Mouse (Mus musculus): Measurements from ENCODE around the gene Lyl1. TPM values are rescaled to one million over a fixed set of nuclear protein-coding genes. Genes with fewer than 3 reads are reported as not detected.

Lyl1 gene
- polyA plus RNA-seq, 1 experiment from 2014 or later = 22.9 TPM

GRCm38 (mm10) chr8:84704356-84704755, 3.1 kb downstream of the Lyl1 start:
- peak overlapping the region; percentile 79 for H3K4me2 ChIP-seq
- peaks cover 66% of the 10 kb centered on the region for H3K27me3 ChIP-seq (ENCODE audit: control insufficient read depth, insufficient read depth, low read length)
- 2% methylated on average over 16 of the region's 16 CpGs for WGBS (ENCODE audit: insufficient replicate concordance)
- H3K9ac ChIP-seq (ENCODE audit: low read depth, low read length) = peak overlapping the region; percentile 72
- peak overlapping the region; percentile 51 for H3K4me3 ChIP-seq (ENCODE audit: low read depth, low read length)
- 0 out of 2 replicates have a peak, but pooled peaks have one; percentile 24 for ATAC-seq (replicated peaks; ENCODE audit: insufficient number of reproducible peaks, low FRiP score, low TSS enrichment)
- peak overlapping the region; percentile 91 for H3K27ac ChIP-seq (ENCODE audit: low read depth, low read length)
- H3K36me3 ChIP-seq (ENCODE audit: control insufficient read depth, insufficient read depth, low read length) = no peaks in the 10 kb centered on the region
- no peaks in the 10 kb centered on the region for H3K9me3 ChIP-seq (replicated peaks; ENCODE audit: control insufficient read depth, low read length)
- H3K4me1 ChIP-seq (ENCODE audit: control insufficient read depth, insufficient read depth, low read length) = peaks cover 57% of the 10 kb centered on the region

DNA sequence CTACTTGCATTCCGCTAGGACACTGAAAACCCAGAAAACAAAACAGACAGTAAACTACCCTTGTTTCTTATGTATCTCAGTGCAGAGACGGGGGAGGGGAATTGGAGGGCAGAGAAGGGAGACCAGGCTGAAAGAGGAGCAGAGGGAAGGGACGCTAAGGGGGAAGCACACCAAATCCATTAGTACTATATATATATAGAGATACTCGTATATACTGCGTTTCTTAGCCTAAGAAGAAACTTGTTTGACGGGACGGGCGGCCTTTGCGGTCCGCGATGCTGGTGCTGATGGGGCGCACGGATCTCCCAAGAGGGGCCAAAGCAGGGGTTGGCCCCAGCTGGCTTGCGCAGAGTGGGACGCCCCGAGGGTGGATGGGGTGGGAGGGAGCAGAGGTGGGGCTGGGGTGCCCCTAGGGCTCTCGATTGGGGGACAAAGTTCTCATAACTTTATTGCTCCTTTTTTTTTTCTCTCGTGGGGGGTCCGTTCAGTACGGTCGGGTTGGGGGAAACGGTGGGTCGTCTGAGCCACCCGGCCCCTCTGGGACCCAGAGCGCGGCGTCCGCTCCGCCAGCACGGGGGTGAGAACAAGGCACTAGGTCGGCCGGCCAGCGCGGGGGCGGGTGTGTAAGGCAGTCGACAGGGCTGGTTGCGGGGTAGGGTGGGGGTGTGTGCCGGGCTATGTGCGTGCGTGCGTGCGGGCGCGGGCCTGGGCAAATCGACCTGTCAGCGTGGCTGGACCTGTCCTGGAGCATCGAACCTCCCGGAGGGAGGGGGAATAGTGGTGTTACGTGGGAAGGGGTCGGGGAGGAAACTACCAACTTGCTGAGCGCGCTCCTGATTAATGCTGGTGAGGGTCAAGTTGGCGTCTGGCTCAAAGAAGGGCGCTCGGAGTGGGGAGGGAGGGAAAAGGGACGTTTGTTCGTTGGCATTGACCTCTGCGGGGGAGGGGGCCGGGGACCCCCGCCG, 3.9 kb downstream of the Lyl1 start:
- no peak for ATAC-seq (replicated peaks; ENCODE audit: insufficient number of reproducible peaks, low FRiP score, low TSS enrichment)
- WGBS (ENCODE audit: insufficient replicate concordance) = 2% methylated on average over 59 of the region's 61 CpGs
- Histone ChIP-seq H3K4me1 (ENCODE audit: control insufficient read depth, insufficient read depth, low read length) (peaks cover 56% of the 10 kb centered on the region), H3K4me2 (peak overlapping the region; percentile 79), H3K27me3 (ENCODE audit: control insufficient read depth, insufficient read depth, low read length) (peaks cover 66% of the 10 kb centered on the region), H3K9me3 (replicated peaks; ENCODE audit: control insufficient read depth, low read length) (no peaks in the 10 kb centered on the region), H3K4me3 (ENCODE audit: low read depth, low read length) (peak overlapping the region; percentile 51), H3K27ac (ENCODE audit: low read depth, low read length) (peak overlapping the region; percentile 91), H3K9ac (ENCODE audit: low read depth, low read length) (peak overlapping the region; percentile 74), H3K36me3 (ENCODE audit: control insufficient read depth, insufficient read depth, low read length) (no peaks in the 10 kb centered on the region)

GRCm38 (mm10) chr8:84705960-84706359, 4.7 kb downstream of the Lyl1 start:
- peaks cover 70% of the 10 kb centered on the region for H3K27me3 ChIP-seq (ENCODE audit: control insufficient read depth, insufficient read depth, low read length)
- ATAC-seq (replicated peaks; ENCODE audit: insufficient number of reproducible peaks, low FRiP score, low TSS enrichment) = no peak

DNA sequence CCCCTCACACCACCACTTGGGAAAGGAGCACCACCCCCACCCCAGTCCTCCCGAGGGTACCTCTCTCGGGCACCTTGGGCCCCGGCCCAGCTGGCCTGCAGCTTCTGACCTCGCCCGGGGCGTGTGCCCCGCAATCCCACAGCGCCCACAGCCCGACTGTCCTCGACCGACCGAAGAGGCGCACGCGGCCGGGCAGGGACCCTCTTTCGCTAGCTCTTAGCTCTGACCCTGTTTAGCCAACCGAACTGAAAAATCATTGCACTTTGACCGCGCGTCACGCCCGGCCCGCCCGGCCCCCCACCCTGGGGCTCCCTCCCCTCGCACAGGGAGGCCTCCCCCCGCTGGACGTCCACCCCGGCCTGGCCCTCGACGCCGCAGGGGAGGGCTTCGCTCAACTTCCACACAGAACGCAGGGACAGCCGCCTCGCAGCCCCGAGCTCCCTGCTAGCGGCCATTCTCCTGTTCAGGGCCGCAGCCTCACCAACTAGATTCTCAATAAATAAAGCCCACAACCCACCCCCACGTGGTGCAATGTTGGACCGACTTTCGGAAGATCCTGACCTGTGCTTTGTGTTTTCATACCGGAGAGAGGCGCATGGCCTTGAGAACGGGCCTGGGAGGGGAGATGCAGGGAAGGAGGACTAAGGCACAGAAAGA, 5.5 kb downstream of the Lyl1 start:
- Histone ChIP-seq H3K9me3 (replicated peaks; ENCODE audit: control insufficient read depth, low read length) (no peaks in the 10 kb centered on the region), H3K4me1 (ENCODE audit: control insufficient read depth, insufficient read depth, low read length) (peaks cover 50% of the 10 kb centered on the region), H3K9ac (ENCODE audit: low read depth, low read length) (peak overlapping the region; percentile 72), H3K36me3 (ENCODE audit: control insufficient read depth, insufficient read depth, low read length) (no peaks in the 10 kb centered on the region), H3K27ac (ENCODE audit: low read depth, low read length) (peak overlapping the region; percentile 79), H3K4me2 (peak overlapping the region; percentile 57), H3K27me3 (ENCODE audit: control insufficient read depth, insufficient read depth, low read length) (peaks cover 76% of the 10 kb centered on the region), H3K4me3 (ENCODE audit: low read depth, low read length) (peak overlapping the region; percentile 51)
- ATAC-seq (replicated peaks; ENCODE audit: insufficient number of reproducible peaks, low FRiP score, low TSS enrichment) = no peak; the same call in 1 of the 2 replicates
- WGBS (ENCODE audit: insufficient replicate concordance) = 3% methylated on average over 45 of the region's 45 CpGs

More at GRCm38 (mm10) chr8:84705960-84706359, 4.7 kb downstream of the Lyl1 start:
- Histone ChIP-seq H3K4me2 (peak overlapping the region; percentile 79), H3K9me3 (replicated peaks; ENCODE audit: control insufficient read depth, low read length) (no peaks in the 10 kb centered on the region), H3K36me3 (ENCODE audit: control insufficient read depth, insufficient read depth, low read length) (no peaks in the 10 kb centered on the region), H3K4me1 (ENCODE audit: control insufficient read depth, insufficient read depth, low read length) (peaks cover 52% of the 10 kb centered on the region), H3K4me3 (ENCODE audit: low read depth, low read length) (peak overlapping the region; percentile 51), H3K9ac (ENCODE audit: low read depth, low read length) (peak overlapping the region; percentile 74), H3K27ac (ENCODE audit: low read depth, low read length) (peak overlapping the region; percentile 91)
- 3% methylated on average over 12 of the region's 12 CpGs for WGBS (ENCODE audit: insufficient replicate concordance)

DNA sequence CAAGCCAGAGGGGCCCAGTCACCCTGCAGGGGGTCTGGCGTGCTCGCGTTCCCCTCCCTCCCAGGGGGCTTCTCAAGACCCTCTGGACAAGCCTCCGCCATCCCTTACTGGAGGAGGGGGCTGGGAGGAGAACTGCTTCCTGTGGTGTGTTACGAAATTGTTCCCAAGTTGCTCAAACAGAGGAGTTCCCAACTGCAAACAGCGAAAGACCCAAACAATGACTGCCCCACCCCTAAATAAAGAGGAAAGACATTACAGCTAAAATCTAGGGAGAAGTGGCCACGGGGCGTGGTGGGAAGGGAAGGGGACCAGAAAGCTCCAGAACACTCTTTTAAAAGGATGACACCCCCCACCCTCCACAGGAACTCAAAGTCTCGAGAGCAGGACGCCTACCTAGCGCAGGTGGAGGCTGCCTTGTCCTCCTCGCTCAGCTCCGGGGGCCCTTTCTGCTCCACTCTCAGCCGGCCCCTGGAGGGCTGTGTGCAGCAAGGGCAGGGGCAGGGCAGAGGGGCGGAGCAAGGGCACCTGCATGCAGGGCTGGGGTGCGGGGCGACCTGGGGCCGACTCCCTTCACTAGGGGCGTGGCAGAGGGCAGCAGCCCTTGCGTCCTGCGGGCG, 6.1 kb downstream of the Lyl1 start:
- H3K27ac ChIP-seq (ENCODE audit: low read depth, low read length) = peak overlapping the region; percentile 79
- ATAC-seq (replicated peaks; ENCODE audit: insufficient number of reproducible peaks, low FRiP score, low TSS enrichment) = peak; percentile 70
- peak overlapping the region; percentile 57 for H3K4me2 ChIP-seq
- H3K4me3 ChIP-seq (ENCODE audit: low read depth, low read length) = peak overlapping the region; percentile 51
- 3% methylated on average over 22 of the region's 22 CpGs for WGBS (ENCODE audit: insufficient replicate concordance)
- H3K4me1 ChIP-seq (ENCODE audit: control insufficient read depth, insufficient read depth, low read length) = peaks cover 50% of the 10 kb centered on the region
- peak overlapping the region; percentile 72 for H3K9ac ChIP-seq (ENCODE audit: low read depth, low read length)
- no peaks in the 10 kb centered on the region for H3K36me3 ChIP-seq (ENCODE audit: control insufficient read depth, insufficient read depth, low read length)
- peaks cover 76% of the 10 kb centered on the region for H3K27me3 ChIP-seq (ENCODE audit: control insufficient read depth, insufficient read depth, low read length)
- H3K9me3 ChIP-seq (replicated peaks; ENCODE audit: control insufficient read depth, low read length) = no peaks in the 10 kb centered on the region

- H3K4me2 ChIP-seq = peak overlapping the region; percentile 57
- peak overlapping the region; percentile 51 for H3K4me3 ChIP-seq (ENCODE audit: low read depth, low read length)
- H3K4me1 ChIP-seq (ENCODE audit: control insufficient read depth, insufficient read depth, low read length) = peaks cover 54% of the 10 kb centered on the region
- 5% methylated on average over 15 of the region's 15 CpGs for WGBS (ENCODE audit: insufficient replicate concordance)
- ATAC-seq (replicated peaks; ENCODE audit: insufficient number of reproducible peaks, low FRiP score, low TSS enrichment) = no peak
- no peaks in the 10 kb centered on the region for H3K9me3 ChIP-seq (replicated peaks; ENCODE audit: control insufficient read depth, low read length)
- H3K27me3 ChIP-seq (ENCODE audit: control insufficient read depth, insufficient read depth, low read length) = peaks cover 73% of the 10 kb centered on the region
- peak overlapping the region; percentile 72; the same call in 1 of the 2 replicates for H3K9ac ChIP-seq (ENCODE audit: low read depth, low read length)
- H3K27ac ChIP-seq (ENCODE audit: low read depth, low read length) = peak overlapping the region; percentile 79
- H3K36me3 ChIP-seq (ENCODE audit: control insufficient read depth, insufficient read depth, low read length) = no peaks in the 10 kb centered on the region
Observed at GRCm38 (mm10) chr8:84708071-84708541, 6.8 kb downstream of the Lyl1 start.

- no peak overlapping the region; the same call in 1 of the 2 replicates for H3K27ac ChIP-seq (ENCODE audit: low read depth, low read length)
- H3K36me3 ChIP-seq (ENCODE audit: control insufficient read depth, insufficient read depth, low read length) = no peaks in the 10 kb centered on the region
- H3K4me2 ChIP-seq = no peak overlapping the region; the same call in 1 of the 2 replicates
- H3K4me3 ChIP-seq (ENCODE audit: low read depth, low read length) = no peak overlapping the region
- 0 out of 2 replicates have a peak overlapping the region, but pooled peaks have one; percentile 8 for H3K9ac ChIP-seq (ENCODE audit: low read depth, low read length)
- WGBS (ENCODE audit: insufficient replicate concordance) = 14% methylated on average over 12 of the region's 12 CpGs
- peaks cover 71% of the 10 kb centered on the region for H3K27me3 ChIP-seq (ENCODE audit: control insufficient read depth, insufficient read depth, low read length)
- peak; percentile 58 for ATAC-seq (replicated peaks; ENCODE audit: insufficient number of reproducible peaks, low FRiP score, low TSS enrichment)
- H3K4me1 ChIP-seq (ENCODE audit: control insufficient read depth, insufficient read depth, low read length) = peaks cover 54% of the 10 kb centered on the region
- no peaks in the 10 kb centered on the region for H3K9me3 ChIP-seq (replicated peaks; ENCODE audit: control insufficient read depth, low read length)
Observed at GRCm38 (mm10) chr8:84708774-84709475, 7.7 kb downstream of the Lyl1 start.

Data from heart, embryonic 11.5 days (tissue).